Mouse (Mus musculus) activated CD4-positive, CD25-positive, alpha-beta regulatory T cell (primary cell): ENCODE measurements around the gene Mpig6b. TPM values are rescaled to one million over a fixed set of nuclear protein-coding genes. Genes with fewer than 3 reads are reported as not detected.

Source experiments
- polyA plus RNA-seq, 2 experiments: library from polyadenylated mRNA; unstranded; fragments of 100-300 nt; shearing (Covaris generic); gene quantifications; one replicate each; pipeline ENCODE4 v1.2.1; 2017

Gene Mpig6b
- not detected for polyA plus RNA-seq

DNA sequence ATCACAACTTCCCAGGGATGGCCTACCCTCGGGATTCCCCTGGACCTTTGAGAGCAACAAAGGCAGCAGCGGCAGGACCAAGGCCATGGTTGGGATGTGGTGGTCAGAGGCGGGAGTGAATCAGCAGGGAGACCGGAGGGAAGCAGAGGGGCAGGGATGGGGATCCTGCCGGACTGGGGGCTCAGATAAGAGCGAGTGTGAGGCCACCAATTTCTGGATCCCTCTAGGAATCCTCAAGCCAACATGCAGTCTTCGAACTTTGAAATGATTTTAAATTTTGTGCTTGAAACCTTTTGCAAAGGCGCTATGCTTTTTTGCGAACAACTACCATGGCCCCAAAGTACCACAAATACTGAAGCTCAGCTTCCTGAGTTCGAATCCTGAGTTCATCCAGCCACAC is at the start of gene Mpig6b:
TSS of gene Mpig6b (minus strand) at position 101 of the 400 bp plus-strand sequence.

DNA sequence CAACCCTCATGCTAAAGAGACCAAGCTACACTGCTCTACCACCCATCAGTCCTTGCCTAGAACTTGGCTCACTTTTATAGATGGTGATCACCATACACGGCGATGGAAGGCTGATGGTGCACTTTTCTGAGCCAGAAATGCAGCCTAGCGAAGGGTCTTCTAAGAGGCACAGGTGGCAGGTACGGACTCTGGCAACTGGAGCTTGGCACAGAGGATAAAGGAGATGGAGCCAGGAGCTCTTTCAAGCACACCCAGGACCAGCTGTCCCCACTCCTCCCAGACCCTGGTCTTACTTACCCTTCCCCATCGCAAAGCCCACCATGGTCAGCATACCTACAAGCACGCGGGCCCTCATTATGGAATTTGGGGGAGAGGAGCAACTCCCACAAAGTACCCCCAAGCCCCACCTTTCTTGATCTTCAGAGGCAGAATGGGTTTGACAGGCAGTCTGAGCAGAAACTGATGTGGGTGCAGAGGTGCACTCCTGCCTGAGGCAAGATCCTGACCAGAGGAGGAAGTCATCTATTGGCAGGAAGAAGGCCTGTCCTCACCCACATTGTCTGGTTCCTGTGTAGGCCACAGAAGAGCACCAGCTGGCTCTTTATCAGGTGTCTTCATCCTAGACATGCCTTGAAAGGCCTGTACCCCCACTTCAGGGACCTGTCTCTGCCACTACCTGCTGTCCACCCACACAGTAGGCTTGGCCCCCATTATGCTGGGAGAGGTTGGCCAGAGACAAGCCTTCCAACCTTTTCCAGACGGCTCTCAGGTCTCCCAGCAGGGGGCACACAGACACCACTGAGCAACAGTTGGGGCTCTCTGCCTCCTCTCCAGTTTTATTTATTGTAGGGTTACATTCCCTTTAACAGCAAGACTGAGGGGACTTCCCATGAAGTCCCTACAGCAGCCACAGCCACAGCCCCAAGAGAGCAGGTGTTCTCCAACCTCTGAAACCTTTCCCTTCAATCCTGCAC is 49.3 kb upstream of the Mpig6b start, which contains the start of gene Ly6g5b:
TSS of gene Ly6g5b (minus strand) at position 383 of the 974 bp plus-strand sequence.

DNA sequence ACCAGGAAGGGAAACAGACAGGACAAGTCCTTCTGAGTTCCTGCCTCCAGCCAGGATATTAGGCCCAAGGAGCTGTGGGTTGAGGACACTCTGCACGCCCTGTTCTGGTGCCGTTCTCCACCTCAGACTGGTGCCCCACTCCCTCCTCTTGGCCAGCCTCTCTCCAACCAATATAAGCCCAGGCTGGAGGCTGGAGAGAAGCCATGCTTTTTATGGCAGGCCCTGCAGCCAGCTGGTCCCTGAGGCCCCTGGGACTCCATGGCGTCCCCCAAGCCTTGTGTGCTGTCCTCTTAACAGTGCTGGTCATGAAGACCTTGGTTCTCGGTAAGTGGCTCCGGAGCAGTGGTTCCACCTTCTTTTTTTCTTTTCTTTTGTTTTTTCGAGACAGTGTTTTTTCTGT is 42.1 kb upstream of the Mpig6b start, which contains the start of gene Ly6g5c:
TSS of gene Ly6g5c (plus strand) at position 183 of the 400 bp plus-strand sequence.

DNA sequence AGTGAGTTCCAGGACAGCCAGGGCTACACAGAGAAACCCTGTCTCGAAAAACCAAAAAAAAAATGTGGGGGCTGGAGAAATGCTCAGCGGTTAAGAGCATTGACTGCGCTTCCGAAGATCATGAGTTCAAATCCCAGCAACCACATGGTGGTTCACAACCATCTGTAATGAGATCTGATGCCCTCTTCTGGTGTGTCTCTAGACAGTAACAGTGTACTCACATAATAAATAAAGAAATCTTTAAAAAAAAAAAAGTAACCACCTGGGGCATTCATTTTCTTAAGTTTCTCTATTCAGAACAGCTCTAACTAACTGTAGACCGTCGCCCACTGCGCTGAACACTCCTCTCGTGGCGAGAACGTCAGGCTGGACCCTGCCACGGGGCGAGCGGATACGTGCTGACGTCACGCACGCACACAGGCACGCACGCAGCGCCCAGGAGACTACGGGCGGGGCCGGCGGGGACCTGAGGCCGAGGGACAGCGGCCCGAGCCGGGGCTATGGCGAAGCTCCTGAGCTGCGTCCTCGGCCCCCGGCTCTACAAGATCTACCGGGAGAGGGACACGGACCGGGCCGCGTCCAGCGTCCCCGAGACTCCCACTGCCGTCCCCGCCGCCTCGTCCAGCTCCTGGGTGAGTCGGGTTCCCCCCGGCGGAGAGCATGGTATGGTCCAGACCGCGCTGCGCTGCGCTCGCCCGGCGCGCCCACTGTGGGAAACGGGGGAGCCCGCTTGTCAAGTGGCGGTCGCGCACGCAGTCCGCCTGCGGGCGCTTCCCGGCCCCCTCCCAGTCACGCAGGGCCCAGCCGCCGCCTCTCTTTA is 23.1 kb upstream of the Mpig6b start, which contains the start of gene Abhd16a:
TSS of gene Abhd16a (plus strand) at position 439 of the 820 bp plus-strand sequence.

DNA sequence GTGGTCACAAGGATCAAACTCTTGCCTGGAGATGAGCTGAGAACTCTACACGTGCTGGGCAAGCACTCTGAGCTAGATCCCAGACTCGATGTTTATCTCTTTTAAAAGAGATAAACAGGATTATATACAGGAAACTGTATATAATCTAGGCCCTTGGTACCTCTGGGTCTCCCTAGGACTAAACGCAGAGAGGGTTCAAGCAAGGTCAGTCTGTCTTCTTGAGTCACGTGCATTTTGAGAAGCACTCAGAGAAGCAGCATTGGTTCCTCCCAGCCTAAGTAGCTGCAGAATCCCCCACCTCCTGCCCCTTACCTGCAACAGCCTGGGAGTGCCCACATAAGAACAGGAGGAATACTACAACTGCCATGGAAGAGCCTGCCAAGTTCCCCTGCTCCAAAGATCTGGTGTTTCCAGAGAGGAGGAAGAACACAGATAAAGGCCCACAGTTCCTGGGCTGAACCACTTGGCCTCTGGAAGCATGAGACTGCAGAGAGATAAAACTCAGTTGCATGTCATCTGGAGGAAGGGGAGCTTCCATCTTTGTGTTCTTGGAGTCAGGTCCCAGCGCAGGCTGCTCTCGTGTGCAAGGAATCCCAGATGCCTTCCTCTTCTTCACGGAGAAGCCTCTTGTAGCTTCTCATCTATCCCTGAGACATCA is 19.4 kb upstream of the Mpig6b start, which contains the start of gene Ly6g6f:
TSS of gene Ly6g6f (minus strand) at position 403 of the 658 bp plus-strand sequence.

DNA sequence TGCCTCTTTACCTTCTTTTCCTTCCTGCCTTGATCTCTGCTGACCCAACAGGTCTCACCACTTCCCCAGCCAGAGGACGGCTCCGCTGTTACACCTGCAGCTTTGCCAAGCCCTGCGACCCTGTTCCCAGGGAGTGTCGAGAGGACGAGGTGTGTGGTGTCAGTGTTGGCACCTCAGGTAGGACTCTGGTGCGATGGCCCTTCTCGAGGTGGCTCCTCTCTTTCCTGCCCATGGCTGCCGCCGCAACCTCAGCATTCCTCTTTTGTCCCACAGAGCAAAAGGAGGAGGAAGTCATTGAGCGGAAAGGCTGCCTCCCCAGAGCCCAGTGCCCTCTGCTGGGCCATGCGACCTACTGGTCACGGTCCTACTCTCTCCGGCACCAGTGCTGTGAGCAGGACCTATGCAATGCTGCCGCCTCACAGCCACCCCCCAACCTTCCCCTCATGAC is 11.8 kb upstream of the Mpig6b start, which contains the start of gene Ly6g6d:
TSS of gene Ly6g6d (minus strand) at position 280 of the 448 bp plus-strand sequence.

DNA sequence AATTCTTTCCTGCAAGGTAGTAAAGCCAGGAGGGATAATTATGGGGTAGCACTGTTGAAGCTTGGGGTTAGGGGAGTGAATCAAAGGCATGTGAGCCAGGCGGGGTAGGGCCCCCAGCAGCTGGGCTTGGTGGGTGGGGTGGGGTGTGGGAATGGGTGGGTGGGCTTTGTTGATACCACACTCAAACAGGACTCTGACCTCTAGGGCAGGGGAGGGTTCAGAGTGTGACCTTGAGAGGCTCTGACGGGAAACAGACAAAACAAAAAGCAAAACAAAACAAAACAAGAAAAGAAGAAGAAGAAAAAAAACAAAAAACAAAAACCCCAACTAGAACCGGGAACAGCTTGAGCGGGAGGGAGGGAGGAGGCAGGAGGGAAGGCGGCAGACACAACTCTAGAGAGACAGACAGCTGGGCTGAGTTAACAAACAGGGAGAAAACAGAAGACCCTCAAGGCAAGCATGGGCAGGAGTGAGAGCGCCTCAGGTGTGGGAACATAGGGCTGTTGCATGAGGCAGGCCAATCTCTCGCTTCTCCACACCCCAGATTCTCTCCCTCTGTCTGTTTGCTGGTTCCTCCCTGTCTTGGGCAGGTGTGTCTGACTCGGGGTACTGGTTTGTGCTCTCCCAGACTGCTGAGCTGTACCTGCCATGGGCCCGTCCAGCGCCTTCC is 10.7 kb upstream of the Mpig6b start, which contains the start of gene Ly6g6e:
TSS of gene Ly6g6e (plus strand) at position 396 of the 670 bp plus-strand sequence.

DNA sequence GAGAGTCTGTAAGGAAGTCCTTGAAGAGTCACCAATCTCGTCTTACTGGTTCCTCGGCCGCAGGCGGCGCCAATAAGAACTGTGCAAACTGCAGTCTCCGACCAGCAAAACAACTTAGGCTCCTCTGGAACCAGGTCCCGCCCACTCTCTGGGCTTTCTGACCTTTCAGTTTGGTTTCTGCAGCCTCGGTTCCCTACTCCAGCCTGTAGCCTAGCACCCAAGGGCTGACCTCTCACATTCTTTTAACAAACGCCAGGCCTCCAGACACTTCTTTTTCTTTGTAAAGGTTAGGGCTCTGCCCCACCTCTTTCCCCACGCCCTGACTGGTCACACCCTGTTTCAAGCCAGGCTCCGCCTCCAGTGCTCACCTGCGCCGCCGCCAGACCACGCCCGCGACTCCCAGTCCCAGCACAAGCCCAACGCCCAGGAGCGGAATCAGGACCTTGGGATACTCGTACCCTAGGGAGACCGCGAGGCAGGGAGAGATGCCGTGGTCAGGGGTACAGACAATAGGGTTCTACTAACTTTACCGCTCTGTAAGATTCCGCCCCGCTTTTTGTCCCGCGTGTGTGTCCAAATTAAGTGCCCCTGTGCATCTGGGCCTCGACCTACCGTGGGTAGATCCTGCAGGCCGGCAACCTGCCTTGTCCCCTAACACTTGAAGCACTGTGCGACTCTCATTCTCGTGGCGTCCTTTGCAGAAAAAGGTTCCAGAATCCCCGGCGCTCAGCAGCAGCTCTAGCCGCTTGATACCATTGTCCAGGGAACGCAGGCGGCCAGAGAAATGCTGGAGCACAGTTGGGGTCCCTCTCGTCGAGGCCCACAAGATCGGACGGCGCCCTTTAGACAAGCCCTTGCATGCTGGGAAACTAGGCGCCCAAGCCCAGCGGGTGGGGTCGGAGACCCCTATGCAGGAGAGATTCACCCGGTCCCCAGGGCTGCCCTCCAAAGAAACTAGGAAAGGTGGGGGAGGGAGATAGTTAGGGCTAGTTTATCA is 735 bp downstream of the Mpig6b start, which contains the start of gene Ly6g6c:
TSS of gene Ly6g6c (plus strand) at position 438 of the 997 bp plus-strand sequence.

DNA sequence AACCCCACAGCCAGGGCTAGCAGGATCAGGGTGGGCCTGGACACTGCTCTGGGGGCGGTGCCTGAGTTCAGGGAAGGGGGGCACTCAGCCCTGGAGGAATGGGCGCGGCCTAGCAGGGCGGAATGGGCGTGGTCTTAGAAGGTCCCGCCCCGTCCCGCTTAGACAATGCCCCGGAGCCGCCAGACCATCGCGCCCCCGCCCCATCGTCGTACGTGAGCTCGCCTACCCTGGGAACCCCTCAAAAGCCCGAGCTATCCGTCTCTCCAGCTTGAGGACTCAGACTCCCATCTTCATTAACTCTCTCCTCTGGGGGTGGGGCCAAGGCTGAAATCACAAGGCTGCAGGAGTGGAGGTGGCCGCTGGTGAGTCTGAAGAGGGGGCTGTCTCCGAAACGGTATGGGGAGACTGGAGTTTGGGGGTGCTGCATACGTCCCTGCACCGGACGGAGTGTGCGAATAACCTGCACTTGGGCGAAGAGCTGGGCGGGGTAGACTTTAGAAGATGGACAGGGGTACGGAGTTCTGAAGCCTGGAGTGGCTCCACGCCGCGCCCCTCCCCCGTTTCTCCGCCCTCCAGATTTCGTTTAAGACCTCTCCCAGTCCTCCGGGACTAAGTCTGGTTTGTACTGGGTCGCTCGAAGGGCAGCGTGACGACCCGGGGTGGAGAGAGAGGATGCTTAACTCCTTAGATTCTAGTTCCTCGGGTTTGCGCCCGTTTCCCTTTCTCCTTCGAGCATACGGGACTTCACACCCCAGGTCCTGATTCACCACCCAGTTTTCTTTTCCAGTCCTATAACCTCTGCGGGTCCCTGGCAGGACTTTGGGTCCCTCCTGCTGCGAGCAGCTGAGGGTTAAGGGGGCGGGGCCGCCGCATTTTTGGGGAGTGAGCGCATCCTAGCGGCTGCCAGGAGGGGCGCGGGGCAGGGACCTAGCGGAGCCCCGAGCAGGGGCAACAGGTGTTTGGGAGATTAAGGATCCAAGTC is 6.8 kb downstream of the Mpig6b start, which contains the start of gene Ddah2:
TSS of gene Ddah2 (plus strand) at position 125 of the 982 bp plus-strand sequence.

DNA sequence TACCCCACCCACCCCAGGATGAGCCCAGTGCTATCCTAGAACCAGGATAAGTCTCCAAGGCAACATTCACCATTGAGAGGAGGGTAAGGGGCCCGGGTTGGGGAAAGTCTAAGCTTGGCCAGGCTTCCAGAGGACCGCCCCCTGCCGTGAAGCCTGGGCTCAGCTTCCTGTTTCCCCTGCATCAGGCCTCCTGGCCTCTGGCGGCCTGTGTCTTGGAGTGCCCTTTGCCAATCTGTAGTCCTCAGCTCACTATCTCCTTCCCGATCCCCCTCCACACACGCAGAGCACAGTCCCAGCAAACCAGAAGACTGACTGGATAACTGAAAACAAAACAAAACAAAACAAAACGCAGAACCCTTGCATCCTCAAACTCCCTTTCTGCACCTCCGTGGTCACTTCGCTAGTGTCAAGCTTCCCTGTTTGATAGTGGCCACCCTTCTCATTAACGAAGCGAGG is 16.4 kb downstream of the Mpig6b start, which contains the start of gene Clic1:
TSS of gene Clic1 (plus strand) at position 406 of the 456 bp plus-strand sequence.

DNA sequence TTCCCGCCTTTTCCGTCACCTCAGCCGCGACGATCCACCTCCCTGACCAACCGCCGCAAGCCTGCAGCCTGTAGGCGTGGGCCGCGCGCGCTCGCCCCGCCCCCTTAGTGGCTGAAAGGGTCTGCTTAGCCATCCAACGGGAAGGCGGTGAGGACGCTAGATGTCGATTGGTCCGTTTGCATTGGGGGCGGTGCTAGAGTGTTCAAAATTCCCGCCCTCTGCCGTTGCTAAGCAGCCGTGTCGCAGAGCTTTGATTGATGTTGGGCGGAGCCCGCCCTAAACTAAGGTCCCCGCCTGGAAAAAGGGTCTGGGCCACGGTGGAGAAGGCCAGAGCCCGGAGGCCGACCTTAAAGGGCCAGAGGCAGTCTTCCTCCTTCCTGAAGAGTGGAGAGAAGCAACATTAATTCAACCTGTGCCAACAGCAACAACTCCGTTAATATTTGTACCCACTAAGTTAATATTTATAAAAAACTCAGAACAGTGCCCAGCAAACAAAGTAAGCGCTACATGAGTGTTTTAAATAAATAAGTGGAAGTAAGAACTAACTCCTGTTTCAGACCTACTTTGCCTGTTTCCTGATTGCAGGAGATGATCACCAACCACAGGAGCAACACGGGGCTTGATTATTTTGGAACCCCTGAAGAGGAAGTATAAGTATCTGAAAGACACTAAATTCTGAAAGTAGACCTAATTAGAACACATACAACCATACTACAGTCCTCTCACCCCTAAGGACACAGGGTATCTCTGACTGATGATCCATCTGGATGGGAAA is 19.1 kb downstream of the Mpig6b start, which contains the start of gene Msh5:
TSS of gene Msh5 (minus strand) at position 65 of the 775 bp plus-strand sequence.

DNA sequence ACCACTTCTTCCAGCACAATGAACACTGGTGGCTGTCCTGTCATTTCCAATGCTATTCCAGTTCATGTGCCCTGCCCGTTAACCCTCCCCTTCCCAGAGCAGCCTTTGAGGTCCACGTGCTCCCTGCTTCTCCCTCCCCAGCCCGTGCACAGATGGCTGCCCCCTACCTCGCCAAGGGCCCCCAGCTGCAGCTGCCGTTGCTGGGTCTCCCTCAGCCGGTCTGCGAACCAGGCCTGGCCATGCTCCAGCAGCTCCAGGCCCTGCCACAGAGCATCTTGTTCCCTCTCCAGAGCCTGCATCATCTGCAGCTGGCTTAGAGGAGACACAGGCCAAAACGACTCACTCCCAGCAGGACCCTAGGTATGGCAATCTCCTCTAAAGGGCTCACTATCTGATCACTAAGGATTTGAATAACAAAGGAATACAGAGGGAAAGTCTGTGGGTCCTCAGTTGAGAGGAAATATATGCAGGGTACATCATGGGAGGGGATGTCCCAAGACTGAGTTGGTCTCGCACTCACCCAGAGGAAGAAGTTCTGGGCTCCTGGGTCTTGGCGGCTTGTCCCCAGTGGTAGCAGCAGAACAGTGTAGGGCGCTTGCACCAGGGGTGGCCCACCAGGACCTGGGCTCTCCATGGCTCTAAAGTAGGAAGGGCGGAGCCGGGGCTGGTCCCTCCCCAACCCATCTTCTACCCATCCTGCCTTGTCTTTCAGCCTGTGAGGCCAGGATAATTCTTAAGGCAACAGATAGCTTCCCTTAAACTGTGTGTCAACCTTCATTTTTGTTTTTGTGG is 38.5 kb downstream of the Mpig6b start, which contains the start of gene Sapcd1:
TSS of gene Sapcd1 (minus strand) at position 740 of the 792 bp plus-strand sequence.

DNA sequence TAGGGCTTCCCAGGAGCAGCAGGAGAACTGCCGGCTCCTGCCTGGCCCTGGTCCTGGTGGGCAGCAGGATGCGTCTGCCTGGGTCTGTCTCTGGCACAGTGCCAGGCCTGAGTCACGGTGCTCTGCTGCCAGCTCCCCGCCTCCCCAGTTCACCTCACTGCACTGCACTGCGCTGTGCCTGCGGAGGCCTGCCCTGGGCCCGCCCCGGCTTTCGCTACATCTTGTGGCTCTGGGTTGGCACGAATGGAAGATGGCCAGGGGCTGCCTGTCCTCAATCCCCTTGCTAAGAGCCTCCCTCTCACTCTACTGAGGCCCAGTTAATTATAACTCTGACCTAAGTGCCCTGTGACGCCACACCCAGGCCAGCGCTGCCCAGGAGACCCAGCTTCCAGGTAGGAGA is 49.6 kb downstream of the Mpig6b start, which contains the start of gene Vwa7:
TSS of gene Vwa7 (plus strand) at position 204 of the 400 bp plus-strand sequence.

